Mouse (Mus musculus) naive thymus-derived CD4-positive, alpha-beta T cell, adult 5 months (primary cell): ENCODE data around the gene Ccno. TPM values are rescaled to one million over a fixed set of nuclear protein-coding genes. Genes with fewer than 3 reads are reported as not detected.

Experiments used
- polyA plus RNA-seq: library from polyadenylated mRNA; unstranded; fragments of 100-300 nt; shearing (Covaris generic); gene quantifications from one replicate; pipeline ENCODE4 v1.2.1, GENCODE M21; 2017

The Ccno gene
- 1.5 TPM for polyA plus RNA-seq

DNA sequence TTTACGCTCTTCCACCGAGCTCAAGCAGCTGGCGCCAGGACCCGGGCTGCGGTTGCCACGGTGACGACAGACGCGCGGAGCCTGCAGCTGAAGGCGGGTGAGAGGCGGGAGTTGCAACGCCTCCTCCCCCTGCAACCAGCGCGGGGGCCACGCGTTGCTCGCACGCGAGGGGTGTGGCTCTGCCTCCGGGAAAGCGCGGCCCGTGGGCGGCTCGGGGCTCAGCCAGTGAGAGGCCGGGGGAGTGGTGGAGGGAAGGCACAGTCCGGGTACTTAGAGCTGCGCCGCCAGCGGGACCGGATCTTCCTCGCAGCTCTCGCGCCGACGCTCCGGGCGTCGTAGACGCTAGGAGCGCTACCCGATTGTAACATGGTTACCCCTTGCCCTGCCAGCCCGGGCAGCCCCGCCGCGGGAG is at the start of gene Ccno:
Gene Ccno (plus strand): TSS at position 271 of the 412 bp plus-strand sequence.

DNA sequence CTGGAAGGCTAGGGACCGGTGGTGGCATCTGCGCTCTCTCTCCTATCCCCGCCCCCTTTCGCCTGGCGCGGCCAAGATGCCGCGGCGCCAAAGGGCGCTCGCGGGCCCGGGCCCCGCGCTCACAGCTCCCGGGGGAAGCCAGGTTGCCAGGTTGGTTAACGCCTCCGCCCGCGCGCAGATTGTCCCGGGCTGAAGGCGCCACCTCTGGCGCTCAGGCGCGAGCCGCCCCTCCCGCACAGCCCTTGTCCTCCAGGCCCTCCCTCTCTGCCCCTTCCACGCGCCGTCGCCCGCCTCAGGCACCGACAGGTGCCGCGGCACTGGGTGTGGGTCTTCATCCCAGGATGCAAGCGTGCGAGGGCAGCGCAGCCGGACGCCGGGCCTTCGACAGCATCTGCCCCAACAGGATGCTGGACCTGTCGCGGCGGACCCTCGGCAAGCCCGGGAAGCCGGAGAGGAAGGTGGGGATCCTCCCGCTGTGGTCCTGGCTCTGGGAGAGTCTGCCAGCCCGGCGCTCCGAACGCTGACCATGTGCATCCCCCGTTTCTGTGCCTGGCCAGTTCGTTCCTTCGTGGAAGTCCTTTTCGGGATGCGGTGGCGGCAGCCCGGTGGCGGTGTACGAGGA is 6.0 kb downstream of the Ccno start, which contains the start of gene Mcidas:
Gene Mcidas (plus strand): TSS at position 315 of the 622 bp plus-strand sequence.

DNA sequence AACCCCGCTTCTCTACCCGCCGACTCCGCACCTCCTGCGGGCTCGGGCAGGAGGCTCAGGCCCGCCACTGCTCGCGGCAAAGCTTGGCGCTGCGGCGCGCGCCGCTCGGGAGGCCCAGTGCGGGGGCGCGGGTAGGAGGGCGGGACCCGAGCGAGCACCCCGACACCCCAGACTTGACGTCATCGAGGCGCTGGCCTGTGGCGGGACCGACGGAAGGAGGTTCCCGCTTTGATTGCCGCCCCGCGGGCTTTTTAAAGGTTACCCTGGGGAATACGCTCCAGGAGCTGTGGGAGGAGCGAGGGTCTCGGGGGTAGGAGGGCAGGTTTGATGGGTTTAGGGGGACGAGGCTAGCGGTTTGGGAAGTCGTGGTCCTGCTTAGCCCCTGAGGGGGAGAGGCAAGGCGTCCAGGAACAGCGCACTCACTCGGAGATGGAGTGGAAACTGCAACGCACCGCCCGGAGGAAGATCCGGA is 47.4 kb downstream of the Ccno start, which contains the start of gene Cdc20b:
Gene Cdc20b (plus strand): TSS at position 162 of the 472 bp plus-strand sequence.

Other genes starting within 250 kb of the Ccno start
- gene Plpp1, start 187.0 kb upstream of the Ccno start, polyA plus RNA-seq: not detected
- 77.0 TPM for gene Mtrex, start 60.4 kb upstream of the Ccno start, polyA plus RNA-seq
- 23.8 TPM for gene Dhx29, start 60.3 kb upstream of the Ccno start, polyA plus RNA-seq
- not detected for gene Mcidas, start 6.0 kb downstream of the Ccno start, polyA plus RNA-seq
- not detected for gene Cdc20b, start 47.3 kb downstream of the Ccno start, polyA plus RNA-seq
- not detected for gene Gpx8, start 58.6 kb downstream of the Ccno start, polyA plus RNA-seq
- not detected for gene Gzma, start 113.2 kb downstream of the Ccno start, polyA plus RNA-seq
- gene Esm1, start 221.9 kb downstream of the Ccno start, polyA plus RNA-seq: not detected
- gene Gzmk, start 238.1 kb downstream of the Ccno start, polyA plus RNA-seq: not detected